9 mouse cellular contexts compared by ENCODE assay signal in the genomic region with DNA sequence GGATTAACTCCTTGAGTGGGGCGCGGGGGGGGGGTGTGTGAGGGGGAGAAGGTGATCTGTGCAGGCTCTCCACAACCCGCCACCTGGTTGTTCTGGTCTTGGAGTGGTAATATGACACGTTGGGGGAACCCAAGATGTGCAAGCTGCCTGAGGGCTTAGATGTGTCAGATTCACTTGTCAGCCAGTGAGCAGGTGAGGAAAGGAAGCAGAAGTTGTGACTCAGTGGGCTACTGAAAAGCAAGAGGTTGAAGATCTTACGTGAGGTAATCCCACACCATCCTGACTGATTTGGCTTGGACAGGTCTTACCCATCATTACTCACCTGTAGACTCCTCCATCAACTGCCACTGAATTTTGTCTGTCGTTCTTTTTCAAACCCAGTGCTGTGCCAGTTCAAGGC. TPM values are rescaled to one million over a fixed set of nuclear protein-coding genes. Genes with fewer than 3 reads are reported as not detected.
DNase-seq lines count a peak whose midpoint lies in the region; ATAC-seq lines count a peak whose summit lies in the region.
"Had no signal": no experiment of that assay in that cellular context is flagged by ENCODE, and none has a peak within 500 bp of the region (broad histone marks: within the 10 kb centered on the region; RNA-seq: fewer than 3 reads in every experiment).

No protein-coding gene starts in this region.

- H3K4me3 ChIP-seq in neural tube, embryonic 11.5 days (ENCODE audit: low read depth, low read length) = peak overlapping the region; percentile 77
- peak overlapping the region; percentile 88 for H3K4me3 ChIP-seq in limb, embryonic 15.5 days
- H3K4me3 ChIP-seq in stomach, embryonic 15.5 days (replicated peaks) = peak overlapping the region; percentile 72

- no peaks in the 10 kb centered on the region for H3K9me3 ChIP-seq in neural tube, embryonic 11.5 days (ENCODE audit: control insufficient read depth, low read length)
- H3K9me3 ChIP-seq in limb, embryonic 15.5 days = no peaks in the 10 kb centered on the region
- no peaks in the 10 kb centered on the region for H3K9me3 ChIP-seq in stomach, embryonic 15.5 days

- ATAC-seq in CD4-positive, CD25-positive, alpha-beta regulatory T cell, adult 4 months = no peak
- ATAC-seq in neural tube, embryonic 11.5 days (ENCODE audit: insufficient read depth, low FRiP score, low TSS enrichment) = no peak
- ATAC-seq in limb, embryonic 15.5 days (ENCODE audit: insufficient number of reproducible peaks, low FRiP score, low TSS enrichment, low read depth) = no peak
- no peak for ATAC-seq in stomach, embryonic 15.5 days (ENCODE audit: insufficient read depth, low FRiP score, low read depth)

- peak; percentile 15 for DNase-seq in CD4-positive, CD25-positive, alpha-beta regulatory T cell, adult 2 months (ENCODE audit: low read depth, low spot score)
- no peak for DNase-seq in neural tube, embryonic 11.5 days (ENCODE audit: low spot score)
- DNase-seq in neural tube, embryonic 10.5 days (ENCODE audit: extremely low spot score, low spot score) = no peak
- no peak for DNase-seq in gastrocnemius, adult 18-20 months (ENCODE audit: low spot score)
- DNase-seq in adrenal gland, postnatal 10 days = no peak

- H3K4me2 ChIP-seq in neural tube, embryonic 11.5 days (ENCODE audit: low read depth) = peak overlapping the region; percentile 77
- peak overlapping the region; percentile 87 for H3K4me2 ChIP-seq in limb, embryonic 15.5 days
- peak overlapping the region; percentile 87 for H3K4me2 ChIP-seq in stomach, embryonic 15.5 days

- WGBS in neural tube, embryonic 11.5 days = 51% methylated on average over 6 of the region's 6 CpGs
- 36% methylated on average over 6 of the region's 6 CpGs for WGBS in limb, embryonic 15.5 days
- 41% methylated on average over 6 of the region's 6 CpGs for WGBS in stomach, embryonic 15.5 days

- no peaks in the 10 kb centered on the region for H3K36me3 ChIP-seq in neural tube, embryonic 11.5 days (ENCODE audit: control insufficient read depth, insufficient read depth, low read length)
- peaks cover 5% of the 10 kb centered on the region; the same call in 1 of the 2 replicates for H3K36me3 ChIP-seq in limb, embryonic 15.5 days
- no peaks in the 10 kb centered on the region for H3K36me3 ChIP-seq in stomach, embryonic 15.5 days

- no peak overlapping the region for H3K27ac ChIP-seq in neural tube, embryonic 11.5 days (ENCODE audit: low read depth, low read length)
- H3K27ac ChIP-seq in limb, embryonic 15.5 days = no peak overlapping the region
- no peak overlapping the region for H3K27ac ChIP-seq in stomach, embryonic 15.5 days

- peaks cover 24% of the 10 kb centered on the region for H3K4me1 ChIP-seq in neural tube, embryonic 11.5 days (ENCODE audit: control insufficient read depth, insufficient read depth, low read length)
- peaks cover 53% of the 10 kb centered on the region for H3K4me1 ChIP-seq in limb, embryonic 15.5 days
- peaks cover 46% of the 10 kb centered on the region for H3K4me1 ChIP-seq in stomach, embryonic 15.5 days

- no peaks in the 10 kb centered on the region for H3K27me3 ChIP-seq in neural tube, embryonic 11.5 days (ENCODE audit: control insufficient read depth, insufficient read depth, low read length)
- no peaks in the 10 kb centered on the region for H3K27me3 ChIP-seq in limb, embryonic 15.5 days
- H3K27me3 ChIP-seq in stomach, embryonic 15.5 days (replicated peaks) = no peaks in the 10 kb centered on the region

- no peak overlapping the region for H3K9ac ChIP-seq in neural tube, embryonic 11.5 days (ENCODE audit: low read length)
- no peak overlapping the region for H3K9ac ChIP-seq in limb, embryonic 15.5 days
- no peak overlapping the region for H3K9ac ChIP-seq in stomach, embryonic 15.5 days

RNA-seq across cellular contexts. Expression of a gene that starts 2.2 kb away (rescaled TPM):
- polyA plus RNA-seq in CD4-positive, CD25-positive, alpha-beta regulatory T cell, adult 4 months (2017; shearing (Covaris generic)) = 1 to 10 TPM; 4.4 to 7.0 TPM
- 9.7 and 11.1 TPM in 2 replicates for polyA plus RNA-seq in neural tube, embryonic 11.5 days (2014; fragmentation: Nextera tagmentation; extraction: Ambion mirVana)
- polyA plus RNA-seq in limb, embryonic 15.5 days (2015; fragmentation: Nextera tagmentation; extraction: Ambion mirVana) = 7.5 and 7.6 TPM in 2 replicates
- polyA plus RNA-seq in stomach, embryonic 15.5 days (2015; fragmentation: Nextera tagmentation; extraction: Ambion mirVana) = 7.5 and 8.9 TPM in 2 replicates
- total RNA-seq in gastrocnemius, adult 18-20 months (2021) = 1 to 10 TPM; 5.0 to 6.0 TPM
- 10 to 100 TPM; 21.6 to 24.0 TPM for total RNA-seq in adrenal gland, postnatal 10 days (2021)

RNA-seq across cellular contexts. Expression of a gene that starts 25.8 kb away (rescaled TPM):
- 1 to 10 TPM in 1 of 2 experiments, under 1 TPM in 1; 0.54 to 1.8 TPM for polyA plus RNA-seq in CD4-positive, CD25-positive, alpha-beta regulatory T cell, adult 4 months (2017; shearing (Covaris generic))
- polyA plus RNA-seq in neural tube, embryonic 11.5 days (2014; fragmentation: Nextera tagmentation; extraction: Ambion mirVana) = 8.6 and 8.8 TPM in 2 replicates
- 6.3 and 6.7 TPM in 2 replicates for polyA plus RNA-seq in limb, embryonic 15.5 days (2015; fragmentation: Nextera tagmentation; extraction: Ambion mirVana)
- polyA plus RNA-seq in stomach, embryonic 15.5 days (2015; fragmentation: Nextera tagmentation; extraction: Ambion mirVana) = 6.9 and 7.6 TPM in 2 replicates
- total RNA-seq in gastrocnemius, adult 18-20 months (2021) = under 1 TPM; 0.28 to 0.32 TPM
- total RNA-seq in adrenal gland, postnatal 10 days (2021) = 10 to 100 TPM in 1 of 2 experiments, 1 to 10 TPM in 1; 7.1 to 12.5 TPM

RNA-seq across cellular contexts. Expression of a gene that starts 30.2 kb away (rescaled TPM):
- polyA plus RNA-seq in CD4-positive, CD25-positive, alpha-beta regulatory T cell, adult 4 months (2017; shearing (Covaris generic)) = not detected
- not detected in 2 replicates for polyA plus RNA-seq in neural tube, embryonic 11.5 days (2014; fragmentation: Nextera tagmentation; extraction: Ambion mirVana)
- not detected in 2 replicates for polyA plus RNA-seq in limb, embryonic 15.5 days (2015; fragmentation: Nextera tagmentation; extraction: Ambion mirVana)
- not detected in 2 replicates for polyA plus RNA-seq in stomach, embryonic 15.5 days (2015; fragmentation: Nextera tagmentation; extraction: Ambion mirVana)
- total RNA-seq in gastrocnemius, adult 18-20 months (2021) = not detected
- under 1 TPM in 1 of 2 experiments, not detected in 1; 0.39 TPM for total RNA-seq in adrenal gland, postnatal 10 days (2021)
- total RNA-seq: granulocyte monocyte progenitor cell, adult 5-6 weeks had no signal
